Mouse (Mus musculus): ENCODE data around the gene Gm15080. TPM values are rescaled to one million over a fixed set of nuclear protein-coding genes. Genes with fewer than 3 reads are reported as not detected.
"Not testable (repeated sequence)": the region's sequence is repeated elsewhere in the genome, so short reads cannot be mapped to it uniquely, and the experiment has no call there.

Gm15080 gene
- not detected in 2 replicates for polyA plus RNA-seq (2014; fragmentation: Nextera tagmentation; extraction: Ambion mirVana)

GRCm38 (mm10) chrX:147992693-147993092 is at the start of gene Gm15080:
Gene Gm15080 (plus strand): TSS chrX:147992993.
- H3K9ac ChIP-seq; H3K27ac ChIP-seq; H3K4me1 ChIP-seq (replicated peaks; ENCODE audit: control insufficient read depth, insufficient read depth, low read length); DNase-seq (ENCODE audit: low spot score); H3K9me3 ChIP-seq (ENCODE audit: control insufficient read depth, low read length); H3K27me3 ChIP-seq (ENCODE audit: control insufficient read depth, insufficient read depth, low read length); H3K4me2 ChIP-seq (replicated peaks); H3K4me3 ChIP-seq (replicated peaks; ENCODE audit: low read length); H3K36me3 ChIP-seq (replicated peaks; ENCODE audit: control insufficient read depth, insufficient read depth); ATAC-seq (ENCODE audit: low FRiP score): not testable (repeated sequence)
- WGBS: 86% methylated on average over 1 of the region's 5 CpGs

Other genes with a start within 250 kb of the Gm15080 start
- not detected in 2 replicates for gene Gm15128, start 227.0 kb upstream of the Gm15080 start, polyA plus RNA-seq (2014; fragmentation: Nextera tagmentation; extraction: Ambion mirVana)
- gene Gm15107, start 187.7 kb downstream of the Gm15080 start, polyA plus RNA-seq (2014; fragmentation: Nextera tagmentation; extraction: Ambion mirVana): not detected in 2 replicates

All from hindbrain, embryonic 14.5 days (tissue).